Mouse (Mus musculus) CH12.LX (cell line): ENCODE measurements around the gene S1pr3. TPM values are rescaled to one million over a fixed set of nuclear protein-coding genes. Genes with fewer than 3 reads are reported as not detected.
A peak's percentile ranks its signal among the peaks of the same experiment; 100 is the strongest.

Experiments used
- DNase-seq: peaks from one replicate; pipeline ENCODE4 v3.0.0-alpha.2; 2013; ENCODE audit errors: extremely low read depth
- H3K27ac ChIP-seq: 2 replicates; pipeline ENCODE4 v1.5.1; 2012; ENCODE audit warnings: low read depth, mild to moderate bottlenecking, control low read depth, moderate library complexity; ENCODE audit not compliant: insufficient read depth
- H3K27me3 ChIP-seq: replicated peaks from 2 replicates; pipeline ENCODE3; 2012; ENCODE audit warnings: inconsistent platforms
- H3K36me3 ChIP-seq, 2 experiments: replicated peaks in 1 of 2; 2 replicates each; pipeline versions ENCODE3 to v1.6.1; 2012; ENCODE audit warnings: inconsistent platforms in 1 of 2, low read length in 1 of 2, mild to moderate bottlenecking in 1 of 2, mixed read lengths in 1 of 2, moderate library complexity in 1 of 2; ENCODE audit not compliant: control insufficient read depth in 1 of 2, insufficient read depth in 1 of 2
- H3K4me1 ChIP-seq, 2 experiments: 2 replicates each; pipeline ENCODE4 v1.6.1; 2012; ENCODE audit warnings: inconsistent platforms in 1 of 2, moderate library complexity in 1 of 2; ENCODE audit not compliant: insufficient read depth in 2 of 2, control insufficient read depth in 1 of 2
- H3K4me2 ChIP-seq: 2 replicates; pipeline ENCODE4 v1.6.1; 2012; ENCODE audit warnings: low read depth, mild to moderate bottlenecking, control low read depth; ENCODE audit not compliant: poor library complexity, insufficient read depth, severe bottlenecking
- H3K4me3 ChIP-seq, 3 experiments: fragments of 150-350 bp in 1 of 3; sonication (generic) in 1 of 3; replicated peaks in 1 of 3; 2 replicates each; pipeline versions ENCODE3 to v1.5.1; 2011 to 2012; ENCODE audit warnings: low read depth in 2 of 3, low read length in 2 of 3, mild to moderate bottlenecking in 2 of 3, moderate library complexity in 2 of 3, control low read depth in 1 of 3, improper control_type of control experiment in 1 of 3, inconsistent platforms in 1 of 3, mixed read lengths in 1 of 3; ENCODE audit not compliant: poor library complexity in 1 of 3
- H3K79me2 ChIP-seq: replicated peaks from 2 replicates; pipeline ENCODE4 v1.6.1; 2012; ENCODE audit warnings: mild to moderate bottlenecking, moderate library complexity; ENCODE audit not compliant: control insufficient read depth, poor library complexity, insufficient read depth, severe bottlenecking; ENCODE audit errors: extremely low read depth
- H3K9ac ChIP-seq: 2 replicates; pipeline ENCODE4 v1.6.1; 2012; ENCODE audit warnings: low read depth, mild to moderate bottlenecking, control low read depth, moderate library complexity; ENCODE audit not compliant: insufficient read depth
- H3K9me3 ChIP-seq: replicated peaks from 2 replicates; pipeline ENCODE3; 2012; ENCODE audit warnings: low read length, inconsistent platforms, mixed read lengths
- CHD2 ChIP-seq: IDR thresholded peaks from 2 replicates; pipeline ENCODE4 v1.6.1; 2011; ENCODE audit warnings: low read length, improper control_type of control experiment
- ELF1 ChIP-seq: IDR thresholded peaks from 2 replicates; pipeline ENCODE4 v1.6.1; 2014; ENCODE audit warnings: low read depth, mild to moderate bottlenecking, inconsistent platforms, low read length, improper control_type of control experiment
- MAX ChIP-seq: IDR thresholded peaks from 2 replicates; pipeline ENCODE4 v1.6.1; 2011; ENCODE audit warnings: low read length, improper control_type of control experiment
- MEF2A ChIP-seq: IDR thresholded peaks from 2 replicates; pipeline ENCODE4 v1.6.1; 2014; ENCODE audit warnings: low read depth, mild to moderate bottlenecking, inconsistent platforms, low read length, improper control_type of control experiment, borderline replicate concordance
- MXI1 ChIP-seq: IDR thresholded peaks from 2 replicates; pipeline ENCODE4 v1.6.1; 2011; ENCODE audit warnings: mild to moderate bottlenecking, low read depth, low read length, improper control_type of control experiment
- MYC ChIP-seq: IDR thresholded peaks from 2 replicates; pipeline ENCODE4 v1.6.1; 2011; ENCODE audit warnings: low read depth, mild to moderate bottlenecking, improper control_type of control experiment, low read length
- NELFE ChIP-seq: IDR thresholded peaks from 2 replicates; pipeline ENCODE4 v1.6.1; 2011; ENCODE audit warnings: low read depth, low read length, improper control_type of control experiment
- POLR2AphosphoS2 ChIP-seq: IDR thresholded peaks from 2 replicates; pipeline ENCODE4 v1.6.1; 2011; ENCODE audit warnings: low read depth, low read length, improper control_type of control experiment
- RAD21 ChIP-seq: IDR thresholded peaks from 2 replicates; pipeline ENCODE4 v1.6.1; 2011; ENCODE audit warnings: low read depth, mild to moderate bottlenecking, low read length, improper control_type of control experiment, moderate library complexity
- RCOR1 ChIP-seq: conservative IDR thresholded peaks from 2 replicates; pipeline ENCODE4 v1.6.1; 2012; ENCODE audit warnings: low read depth, mild to moderate bottlenecking, inconsistent platforms, low read length, improper control_type of control experiment
- SIN3A ChIP-seq: IDR thresholded peaks from 2 replicates; pipeline ENCODE4 v1.6.1; 2012; ENCODE audit warnings: low read length, improper control_type of control experiment, inconsistent platforms
- ZNF384 ChIP-seq: IDR thresholded peaks from 2 replicates; pipeline ENCODE4 v1.6.1; 2012; ENCODE audit warnings: low read depth, low read length, improper control_type of control experiment, inconsistent platforms
- dilution Hi-C: fragments of 300-500 bp; cut with MboI; formaldehyde crosslinking; loops from 2 replicates; pipeline ENCODE4 v1.14.3; 2020; ENCODE audit warnings: low sequenced_read_pairs; ENCODE audit not compliant: extremely low pct_unique_long_range_greater_than_20kb, extremely low pct_ligation_motif_present
- in situ Hi-C: fragments of 300-500 bp; cut with MboI; formaldehyde crosslinking; loops from 3 replicates; pipeline ENCODE4 v1.14.3; 2019; ENCODE audit warnings: low sequenced_read_pairs, low pct_ligation_motif_present, low pct_unique_long_range_greater_than_20kb, mixed read lengths
- polyA plus RNA-seq: library from polyadenylated mRNA; unstranded; fragments of >175 nt; gene quantifications from 2 replicates; pipeline ENCODE4 v1.2.1, GENCODE M21; 2012; ENCODE audit warnings: low read depth; ENCODE audit not compliant: insufficient read length
- total RNA-seq, 2 experiments: library from RNA; depleted of rRNA; stranded (reverse); fragments of 300-350 nt in 1 of 2; fragments of >200 nt in 1 of 2; gene quantifications; 2 replicates each; pipeline ENCODE4 v1.2.3; 2012 to 2014

S1pr3 gene
- total and polyA plus RNA-seq, 3 experiments, result 7.5 to 33.4 (median 8.6) TPM

GRCm38 (mm10) chr13:51404566-51404965 is 3.9 kb upstream of the S1pr3 start (continued):
- TF ChIP-seq RCOR1 (no peak), RAD21 (no peak), MEF2A (peak; percentile 74), ELF1 (no peak), POLR2AphosphoS2 (no peak), CHD2 (no peak), NELFE (no peak), MYC (no peak)

- H3K4me3 ChIP-seq, result peak overlapping the region in 1 of 3 experiments; percentile 4
- no peak overlapping the region for H3K4me2 ChIP-seq
- no peaks in the 10 kb centered on the region for H3K27me3 ChIP-seq
- TF ChIP-seq MYC (no peak), SIN3A (no peak)
- peaks cover 0 to 3% of the 10 kb centered on the region in 2 experiments for H3K36me3 ChIP-seq
- dilution Hi-C loops, result no loop called here
- DNase-seq, result no peak
- 0 out of 2 replicates have a peak, but pooled peaks cover 4% of the 10 kb centered on the region for H3K79me2 ChIP-seq
- peaks cover 3% of the 10 kb centered on the region for H3K9me3 ChIP-seq
- H3K27ac ChIP-seq, result no peak overlapping the region
- peaks cover 38 to 64% of the 10 kb centered on the region in 2 experiments for H3K4me1 ChIP-seq
- H3K9ac ChIP-seq, result no peak overlapping the region
- in situ Hi-C loops, result no loop called here
Measured at GRCm38 (mm10) chr13:51405731-51406320, 2.6 kb upstream of the S1pr3 start.

- Histone ChIP-seq H3K36me3 (peaks cover 0 to 14% of the 10 kb centered on the region in 2 experiments), H3K4me3 (no peak overlapping the region), H3K4me2 (no peak overlapping the region), H3K27me3 (no peaks in the 10 kb centered on the region)
- no peak for DNase-seq
- TF ChIP-seq ZNF384 (no peak), MAX (no peak), MXI1 (no peak), POLR2AphosphoS2 (no peak)
- TF ChIP-seq, all 38 proteins: peak for 0
- H3K9me3 ChIP-seq, result peaks cover 3% of the 10 kb centered on the region
- H3K27ac ChIP-seq, result no peak overlapping the region
- dilution Hi-C loops (no loop called here), in situ Hi-C loops (no loop called here)
- no peak overlapping the region for H3K9ac ChIP-seq
- H3K4me1 ChIP-seq, result peaks cover 34 to 66% of the 10 kb centered on the region in 2 experiments
- H3K79me2 ChIP-seq, result peaks cover 13% of the 10 kb centered on the region; the same call in 1 of the 2 replicates
Measured at GRCm38 (mm10) chr13:51407541-51408217, 760 bp upstream of the S1pr3 start.
